Mouse (Mus musculus) olfactory bulb, adult 2 months (tissue): ENCODE data around the gene Vac14.

Experiments used
- CTCF ChIP-seq: fragments of 200-500 bp; IDR thresholded peaks from 2 replicates; pipeline ENCODE4 v1.5.1; 2012; ENCODE audit warnings: low read depth, mild to moderate bottlenecking, low read length, moderate library complexity; ENCODE audit not compliant: insufficient read depth
- POLR2A ChIP-seq: fragments of 200-500 bp; IDR thresholded peaks from 2 replicates; pipeline ENCODE4 v1.6.1; 2012; ENCODE audit warnings: mild to moderate bottlenecking, low read depth, low read length, moderate library complexity; ENCODE audit not compliant: insufficient read depth

GRCm38 (mm10) chr8:110694226-110694625 lies 75.8 kb downstream of the Vac14 start:
- TF ChIP-seq POLR2A (no peak), CTCF (no peak)
